Mouse (Mus musculus) layer of hippocampus, adult 2 months (tissue): ENCODE data around the gene Papola. TPM values are rescaled to one million over a fixed set of nuclear protein-coding genes. Genes with fewer than 3 reads are reported as not detected.

Source experiments
- DNase-seq, 2 experiments: peaks; one replicate each; pipeline ENCODE4 v3.0.0; 2022; ENCODE audit warnings: low spot score in 2 of 2
- H3K27ac ChIP-seq: fragments of 200-600 bp; 2 replicates; pipeline ENCODE4 v1.8.1; 2022
- H3K4me3 ChIP-seq: fragments of 200-600 bp; 2 replicates; pipeline ENCODE4 v1.8.1; 2022; ENCODE audit warnings: mild to moderate bottlenecking
- CTCF ChIP-seq: fragments of 200-600 bp; conservative IDR thresholded peaks from 2 replicates; pipeline ENCODE4 v1.8.1; 2022; ENCODE audit warnings: antibody characterized with exemption, mild to moderate bottlenecking, moderate library complexity
- total RNA-seq, 2 experiments: library from RNA; stranded (reverse); gene quantifications; 2 replicates each; pipeline ENCODE4 v1.2.3; 2021

Papola gene
- total RNA-seq, 2 experiments from 2014 or later, result 156 to 163 TPM

- TF ChIP-seq CTCF, result no peak
- H3K27ac ChIP-seq, result no peak overlapping the region
Measured at GRCm38 (mm10) chr12:105852798-105853197, 68.3 kb downstream of the Papola start.

GRCm38 (mm10) chr12:105854639-105855038 lies 70.1 kb downstream of the Papola start:
- H3K4me3 ChIP-seq, result no peak overlapping the region
- TF ChIP-seq CTCF, result peak; percentile 79
- peak in 1 of 2 experiments; percentile 49 for DNase-seq
- H3K27ac ChIP-seq, result 0 out of 2 replicates have a peak overlapping the region, but pooled peaks have one; percentile 14

More at GRCm38 (mm10) chr12:105852798-105853197, 68.3 kb downstream of the Papola start:
- no peak overlapping the region for H3K4me3 ChIP-seq
- DNase-seq, result no peak

- no peak for TF ChIP-seq CTCF
Measured at GRCm38 (mm10) chr12:105857902-105858640, 73.6 kb downstream of the Papola start.

GRCm38 (mm10) chr12:105862072-105862471 lies 77.6 kb downstream of the Papola start:
- no peak for TF ChIP-seq CTCF
- DNase-seq, result no peak
- no peak overlapping the region for H3K27ac ChIP-seq
- no peak overlapping the region for H3K4me3 ChIP-seq

More at GRCm38 (mm10) chr12:105857902-105858640, 73.6 kb downstream of the Papola start:
- H3K27ac ChIP-seq, result no peak overlapping the region
- no peak for DNase-seq
- no peak overlapping the region for H3K4me3 ChIP-seq

GRCm38 (mm10) chr12:105862607-105863006 lies 78.1 kb downstream of the Papola start:
- H3K27ac ChIP-seq, result no peak overlapping the region
- no peak overlapping the region for H3K4me3 ChIP-seq
- DNase-seq, result no peak
- no peak for TF ChIP-seq CTCF

GRCm38 (mm10) chr12:105863436-105863835 lies 78.9 kb downstream of the Papola start:
- Histone ChIP-seq H3K4me3 (no peak overlapping the region), H3K27ac (peak overlapping the region; percentile 40; the same call in 1 of the 2 replicates)
- no peak for DNase-seq
- TF ChIP-seq CTCF, result no peak

GRCm38 (mm10) chr12:105867646-105868045 lies 83.2 kb downstream of the Papola start:
- TF ChIP-seq CTCF, result no peak
- Histone ChIP-seq H3K4me3 (no peak overlapping the region), H3K27ac (no peak overlapping the region)
- no peak for DNase-seq

- DNase-seq, result no peak
- Histone ChIP-seq H3K27ac (no peak overlapping the region), H3K4me3 (no peak overlapping the region)
- TF ChIP-seq CTCF, result no peak
Measured at GRCm38 (mm10) chr12:105869242-105869641, 84.7 kb downstream of the Papola start.

GRCm38 (mm10) chr12:105869696-105870095 lies 85.2 kb downstream of the Papola start:
- H3K27ac ChIP-seq, result no peak overlapping the region
- no peak for TF ChIP-seq CTCF
- DNase-seq, result no peak
- no peak overlapping the region for H3K4me3 ChIP-seq

GRCm38 (mm10) chr12:105873283-105873682 lies 88.8 kb downstream of the Papola start:
- Histone ChIP-seq H3K27ac (no peak overlapping the region), H3K4me3 (no peak overlapping the region)
- peak; percentile 72 for TF ChIP-seq CTCF
- DNase-seq, result no peak

- Histone ChIP-seq H3K4me3 (no peak overlapping the region), H3K27ac (no peak overlapping the region)
- no peak for TF ChIP-seq CTCF
- DNase-seq, result no peak
Measured at GRCm38 (mm10) chr12:105875112-105875511, 90.6 kb downstream of the Papola start.

GRCm38 (mm10) chr12:105876521-105876920 lies 92.0 kb downstream of the Papola start:
- Histone ChIP-seq H3K4me3 (no peak overlapping the region), H3K27ac (no peak overlapping the region)
- no peak for DNase-seq
- TF ChIP-seq CTCF, result no peak

GRCm38 (mm10) chr12:105876931-105877330 lies 92.4 kb downstream of the Papola start:
- no peak for DNase-seq

GRCm38 (mm10) chr12:105878746-105879145 lies 94.3 kb downstream of the Papola start:
- DNase-seq, result no peak
- Histone ChIP-seq H3K27ac (no peak overlapping the region), H3K4me3 (no peak overlapping the region)
- no peak for TF ChIP-seq CTCF

More at GRCm38 (mm10) chr12:105876931-105877330, 92.4 kb downstream of the Papola start:
- TF ChIP-seq CTCF, result no peak
- Histone ChIP-seq H3K4me3 (no peak overlapping the region), H3K27ac (no peak overlapping the region)
